Mouse (Mus musculus) hindbrain, embryonic 12.5 days (tissue): ENCODE data around the gene Tox4. TPM values are rescaled to one million over a fixed set of nuclear protein-coding genes. Genes with fewer than 3 reads are reported as not detected.
"Not testable (repeated sequence)": the region's sequence is repeated elsewhere in the genome, so short reads cannot be mapped to it uniquely, and the experiment has no call there.

Source experiments
- ATAC-seq: fragments of 200-750 bp; cut with Nextera tagmentation; 2 replicates; pipeline ENCODE4 v1.8.0; 2017; ENCODE audit warnings: moderate TSS enrichment; ENCODE audit not compliant: low FRiP score
- H3K27ac ChIP-seq: fragments of 300-500 bp; sonication (generic); 2 replicates; pipeline ENCODE4 v1.5.1; 2016; ENCODE audit warnings: mild to moderate bottlenecking
- H3K27me3 ChIP-seq: fragments of 300-500 bp; sonication (generic); 2 replicates; pipeline ENCODE4 v1.6.1; 2016; ENCODE audit warnings: mild to moderate bottlenecking
- H3K36me3 ChIP-seq: fragments of 300-500 bp; sonication (generic); 2 replicates; pipeline ENCODE4 v1.6.1; 2016; ENCODE audit warnings: mild to moderate bottlenecking
- H3K4me1 ChIP-seq: fragments of 300-500 bp; sonication (generic); 2 replicates; pipeline ENCODE4 v1.6.1; 2016
- H3K4me2 ChIP-seq: fragments of 300-500 bp; sonication (generic); replicated peaks from 2 replicates; pipeline ENCODE4 v1.6.1; 2016; ENCODE audit warnings: mild to moderate bottlenecking
- H3K4me3 ChIP-seq: fragments of 300-500 bp; sonication (generic); 2 replicates; pipeline ENCODE4 v1.5.1; 2016; ENCODE audit warnings: mild to moderate bottlenecking
- H3K9ac ChIP-seq: fragments of 300-500 bp; sonication (generic); 2 replicates; pipeline ENCODE4 v1.6.1; 2016; ENCODE audit warnings: mild to moderate bottlenecking, moderate library complexity
- H3K9me3 ChIP-seq: fragments of 300-500 bp; sonication (generic); replicated peaks from 2 replicates; pipeline ENCODE4 v1.6.1; 2016; ENCODE audit warnings: mild to moderate bottlenecking
- WGBS: fragments of 180-500 bp; shearing (Covaris S2); methylation state at CpG from one replicate; pipeline ENCODE4 v1.1.7; 2016; 5-methylcytosine and 5-hydroxymethylcytosine counted together
- polyA plus RNA-seq: library from polyadenylated mRNA; unstranded; fragments of >200 nt; fragmentation: Nextera tagmentation; extraction: Ambion mirVana; gene quantifications from 2 replicates; pipeline ENCODE4 v1.2.1, GENCODE M21; 2016

The Tox4 gene
- polyA plus RNA-seq, 1 experiment from 2014 or later, result 57.3 TPM

DNA sequence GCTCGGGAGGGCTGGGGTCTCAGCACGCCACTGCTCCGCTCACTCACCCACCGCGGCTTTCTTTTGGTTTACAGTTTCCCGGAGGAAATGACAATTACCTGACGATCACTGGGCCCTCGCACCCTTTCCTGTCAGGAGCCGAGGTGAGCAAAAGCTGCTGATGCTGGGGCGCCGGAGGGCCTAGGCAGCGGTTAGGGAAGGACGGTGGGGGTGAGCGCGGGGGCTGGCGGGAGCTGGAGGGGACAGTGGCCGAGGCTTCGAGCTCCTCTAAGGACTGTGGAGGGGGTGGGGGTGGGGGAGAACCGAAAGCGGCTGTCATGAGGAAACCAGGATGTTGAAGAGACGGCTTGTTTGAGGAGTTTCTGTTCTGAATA, 788 bp downstream of the Tox4 start:
- peak overlapping the region; percentile 88 for H3K9ac ChIP-seq
- H3K4me1 ChIP-seq, result peaks cover 8% of the 10 kb centered on the region
- H3K9me3 ChIP-seq, result no peaks in the 10 kb centered on the region
- WGBS, result 0% methylated on average over 21 of the region's 21 CpGs
- peaks cover 10% of the 10 kb centered on the region; the same call in 1 of the 2 replicates for H3K36me3 ChIP-seq
- peak overlapping the region; percentile 60 for H3K4me2 ChIP-seq
- peak; percentile 51 for ATAC-seq
- H3K27me3 ChIP-seq, result no peaks in the 10 kb centered on the region
- peak overlapping the region; percentile 90 for H3K4me3 ChIP-seq
- H3K27ac ChIP-seq, result peak overlapping the region; percentile 85

DNA sequence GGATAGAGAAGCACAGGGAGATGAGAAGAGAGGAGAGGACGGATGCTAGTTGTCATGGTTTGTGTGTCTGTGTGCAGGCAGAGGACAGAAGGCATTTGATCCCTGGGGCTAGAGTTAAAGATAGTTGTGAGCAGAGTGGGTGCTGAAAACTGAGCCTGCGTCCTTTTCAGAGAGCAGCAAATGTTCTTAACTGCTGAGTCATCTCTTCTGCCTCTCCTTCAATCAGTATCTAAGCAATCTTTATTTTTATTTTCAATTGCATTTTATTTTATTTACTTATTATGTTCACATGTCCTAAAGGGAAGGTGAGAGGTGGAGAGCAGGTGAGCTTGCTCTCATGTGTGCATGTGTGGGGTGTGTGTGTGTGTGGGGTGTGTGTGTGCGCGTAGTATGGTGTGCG, 4.7 kb downstream of the Tox4 start:
- Histone ChIP-seq H3K4me2 (no peak overlapping the region), H3K27me3 (no peaks in the 10 kb centered on the region), H3K9ac (no peak overlapping the region), H3K36me3 (peaks cover 32% of the 10 kb centered on the region), H3K27ac (no peak overlapping the region), H3K9me3 (no peaks in the 10 kb centered on the region), H3K4me3 (no peak overlapping the region), H3K4me1 (peaks cover 8% of the 10 kb centered on the region)
- no peak for ATAC-seq
- WGBS, result 93% methylated on average over 5 of the region's 5 CpGs

DNA sequence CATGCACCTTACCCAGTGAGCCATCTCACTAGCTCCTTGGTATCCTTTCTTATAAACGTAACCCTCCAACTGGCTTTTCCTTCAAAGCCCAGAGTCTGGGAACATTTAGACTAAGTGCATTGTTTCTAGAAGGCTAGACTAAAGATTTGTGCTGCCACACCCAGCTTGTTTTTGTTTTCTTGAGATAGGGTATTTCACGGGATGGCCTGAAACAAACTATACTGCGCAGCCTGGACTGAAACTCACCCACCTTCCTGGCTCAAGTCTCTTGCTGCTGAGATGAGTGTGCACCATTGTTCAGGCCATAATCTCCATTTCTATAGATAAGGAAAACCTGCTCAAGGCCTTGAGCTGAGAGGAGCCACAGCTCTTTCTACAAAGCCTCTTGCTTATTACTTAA, 5.2 kb downstream of the Tox4 start:
- H3K9ac ChIP-seq, result no peak overlapping the region
- no peak overlapping the region for H3K4me3 ChIP-seq
- no peak for ATAC-seq
- WGBS, result 93% methylated on average over 3 of the region's 3 CpGs
- H3K27ac ChIP-seq, result no peak overlapping the region
- H3K4me2 ChIP-seq, result no peak overlapping the region
- H3K9me3 ChIP-seq, result no peaks in the 10 kb centered on the region
- H3K27me3 ChIP-seq, result no peaks in the 10 kb centered on the region
- H3K36me3 ChIP-seq, result peaks cover 37% of the 10 kb centered on the region
- H3K4me1 ChIP-seq, result peaks cover 8% of the 10 kb centered on the region

DNA sequence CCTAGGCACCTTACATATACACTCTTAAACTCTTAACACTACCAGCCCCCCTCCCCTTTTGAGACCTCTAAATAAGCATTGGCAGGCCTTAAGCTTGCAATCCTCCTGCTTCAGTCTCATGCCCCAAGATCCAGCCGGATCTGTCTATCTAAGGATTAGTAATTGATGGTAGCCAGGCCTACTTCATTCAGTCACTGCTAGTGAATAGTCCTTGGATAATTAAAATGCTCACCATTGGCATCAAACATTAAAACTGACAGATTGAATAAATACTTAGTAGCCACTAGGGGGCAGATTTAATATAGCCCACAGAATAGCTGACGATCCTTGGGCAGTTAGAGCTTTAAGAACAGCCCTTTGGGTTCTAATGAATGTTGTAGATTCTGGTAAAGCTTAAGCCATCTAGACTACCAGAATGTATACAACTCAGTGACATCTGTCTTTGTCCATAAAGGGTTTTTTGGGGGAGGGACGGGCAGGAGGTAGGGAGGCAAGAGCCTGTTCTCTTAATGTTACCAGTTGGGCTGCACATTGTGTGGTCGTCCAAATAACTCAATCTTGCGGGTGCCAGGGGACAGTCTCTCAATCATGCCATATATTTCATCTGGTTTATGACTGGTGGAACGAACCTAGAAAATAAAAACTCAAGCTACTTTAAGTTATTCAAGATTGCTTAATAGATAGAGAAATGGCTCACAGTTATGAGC, 16.8 kb downstream of the Tox4 start:
- no peak overlapping the region for H3K9ac ChIP-seq
- 71% methylated on average over 6 of the region's 6 CpGs for WGBS
- no peaks in the 10 kb centered on the region for H3K9me3 ChIP-seq
- no peak overlapping the region for H3K4me3 ChIP-seq
- H3K36me3 ChIP-seq, result peaks cover 88% of the 10 kb centered on the region
- H3K27me3 ChIP-seq, result no peaks in the 10 kb centered on the region
- ATAC-seq, result peak; percentile 66
- no peak overlapping the region for H3K27ac ChIP-seq
- no peaks in the 10 kb centered on the region for H3K4me1 ChIP-seq
- no peak overlapping the region for H3K4me2 ChIP-seq

DNA sequence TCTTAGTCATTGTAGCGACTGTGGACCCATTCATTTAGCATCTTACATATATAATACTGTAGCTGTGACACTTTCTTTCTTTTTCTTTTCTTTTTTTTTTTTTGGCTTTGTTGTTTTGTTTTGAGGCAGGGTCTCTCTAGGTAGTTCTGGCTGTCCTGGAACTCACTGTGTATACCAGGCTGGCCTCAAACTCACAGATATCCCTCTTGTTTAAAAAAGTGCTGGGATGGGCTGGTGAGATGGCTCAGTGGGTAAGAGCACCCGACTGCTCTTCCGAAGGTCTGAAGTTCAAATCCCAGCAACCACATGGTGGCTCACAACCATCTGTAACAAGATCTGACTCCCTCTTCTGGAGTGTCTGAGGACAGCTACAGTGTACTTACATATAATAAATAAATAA, 24.6 kb downstream of the Tox4 start:
- H3K27me3 ChIP-seq, H3K9ac ChIP-seq, H3K27ac ChIP-seq, H3K9me3 ChIP-seq, H3K4me1 ChIP-seq, ATAC-seq, H3K4me3 ChIP-seq: not testable (repeated sequence)
- Histone ChIP-seq H3K4me2 (peak overlapping the region; percentile 77; the same call in 1 of the 2 replicates), H3K36me3 (peaks cover 18% of the 10 kb centered on the region)
- 87% methylated on average over 3 of the region's 3 CpGs for WGBS

DNA sequence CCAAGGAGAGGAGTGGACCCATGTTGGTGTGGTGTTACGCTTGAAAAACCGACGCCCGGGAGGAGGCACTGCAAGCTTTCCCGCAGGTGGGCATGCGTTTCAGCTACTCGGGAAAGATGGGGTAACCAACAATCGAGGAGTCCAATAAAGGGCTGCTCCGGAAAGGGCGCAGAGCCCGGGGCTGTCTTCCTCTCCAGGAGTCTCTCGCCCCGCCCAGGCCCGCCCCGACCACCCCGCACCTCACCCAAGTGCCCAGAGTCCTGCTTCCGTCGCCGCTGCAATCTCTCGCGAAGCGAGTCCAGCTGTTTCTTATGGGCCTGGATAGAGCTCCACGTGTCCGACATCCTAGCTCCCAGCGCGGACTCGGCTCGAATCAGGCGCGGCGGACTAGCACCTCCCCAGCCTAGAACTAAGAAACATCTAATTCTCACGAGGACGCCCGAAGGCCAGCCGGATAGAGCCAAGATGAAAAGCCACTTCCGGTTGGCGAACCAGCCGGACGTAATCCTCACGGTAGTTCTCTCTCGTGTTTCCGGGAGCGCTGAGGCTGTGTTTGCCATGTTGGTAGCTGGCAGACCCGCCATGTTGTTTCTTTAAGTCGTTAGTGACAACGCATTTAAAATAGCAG, 25.8 kb downstream of the Tox4 start, which contains the start of gene Mettl3:
Gene Mettl3 (minus strand): TSS at position 485 of the 628 bp plus-strand sequence.
- Histone ChIP-seq H3K9me3 (no peaks in the 10 kb centered on the region), H3K4me1 (peaks cover 5% of the 10 kb centered on the region), H3K4me3 (peak within 1 kb of the TSS; percentile 74), H3K27ac (peak within 1 kb of the TSS; percentile 96), H3K27me3 (no peaks in the 10 kb centered on the region), H3K4me2 (peak within 1 kb of the TSS; percentile 77), H3K9ac (peak within 1 kb of the TSS; percentile 82), H3K36me3 (peaks cover 19% of the 10 kb centered on the region)
- WGBS, result under 1% methylated on average over 45 of the region's 46 CpGs
- peak; percentile 96 for ATAC-seq

DNA sequence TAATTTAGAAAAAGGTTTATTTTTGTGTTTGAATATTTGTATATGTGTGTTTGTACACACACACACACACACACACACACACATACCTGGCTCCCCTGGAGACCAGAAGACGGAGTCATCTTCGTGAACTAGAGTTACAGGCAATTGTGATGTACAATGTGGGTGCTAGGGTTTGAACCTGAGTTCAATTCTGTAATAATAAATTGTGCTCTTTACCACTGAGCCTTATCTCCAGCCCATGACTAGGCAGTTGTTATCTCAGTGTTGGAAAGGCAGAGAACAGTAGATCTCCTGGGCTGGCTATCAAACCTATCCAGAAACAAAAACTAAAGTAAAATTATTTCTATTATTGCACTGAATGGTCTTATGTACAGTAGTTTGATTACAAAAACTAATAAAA, 27.2 kb downstream of the Tox4 start:
- Histone ChIP-seq H3K27ac (no peak overlapping the region), H3K4me2 (no peak overlapping the region), H3K9me3 (no peaks in the 10 kb centered on the region), H3K4me3 (no peak overlapping the region), H3K36me3 (peaks cover 20% of the 10 kb centered on the region), H3K9ac (no peak overlapping the region), H3K27me3 (no peaks in the 10 kb centered on the region), H3K4me1 (peaks cover 7% of the 10 kb centered on the region)
- WGBS, result 98% methylated on average over 2 of the region's 2 CpGs
- no peak for ATAC-seq

DNA sequence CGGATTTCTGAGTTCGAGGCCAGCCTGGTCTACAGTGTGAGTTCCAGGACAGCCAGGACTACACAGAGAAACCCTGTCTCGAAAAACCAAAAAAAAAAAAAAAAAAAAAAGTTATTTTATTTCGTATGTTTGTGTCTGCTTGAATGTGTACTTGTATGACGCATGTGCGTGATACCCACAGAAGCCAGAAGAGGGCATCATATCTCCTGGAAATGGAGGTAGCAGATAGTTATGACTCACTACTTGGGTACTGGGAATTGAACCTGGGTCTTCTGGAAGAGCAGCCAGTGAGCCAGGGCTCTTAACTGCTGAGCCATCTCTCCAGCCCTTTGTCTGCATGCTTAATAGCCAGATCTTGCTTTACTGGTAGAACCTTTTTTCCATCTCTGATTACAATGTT, 31.4 kb downstream of the Tox4 start:
- not testable (repeated sequence) for H3K9me3 ChIP-seq, ATAC-seq, H3K4me3 ChIP-seq, H3K27ac ChIP-seq, H3K9ac ChIP-seq, H3K27me3 ChIP-seq, H3K4me2 ChIP-seq
- Histone ChIP-seq H3K4me1 (peaks cover 43% of the 10 kb centered on the region), H3K36me3 (peaks cover 58% of the 10 kb centered on the region)
- WGBS, result 90% methylated on average over 6 of the region's 6 CpGs

DNA sequence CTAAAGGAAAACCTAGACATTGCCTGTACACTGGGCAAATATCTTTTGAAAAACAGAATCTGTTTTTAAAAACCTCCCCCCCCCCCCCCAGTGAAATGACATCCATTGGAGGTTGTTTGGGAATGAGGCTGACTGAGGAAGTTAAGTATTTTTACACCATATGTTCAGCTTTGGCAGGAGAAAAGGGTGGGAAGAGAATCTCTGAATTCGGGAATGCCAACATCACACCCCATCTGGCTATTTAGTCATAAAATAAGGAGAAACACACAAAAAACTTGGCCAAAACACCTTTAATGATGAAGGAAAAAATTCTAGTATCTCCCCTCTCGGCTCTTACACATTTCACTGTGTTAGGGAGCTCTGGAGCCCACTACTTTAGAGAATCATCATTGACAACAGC, 32.0 kb downstream of the Tox4 start:
- Histone ChIP-seq H3K27ac (no peak overlapping the region), H3K9ac (no peak overlapping the region), H3K4me1 (peaks cover 44% of the 10 kb centered on the region), H3K36me3 (peaks cover 58% of the 10 kb centered on the region), H3K9me3 (no peaks in the 10 kb centered on the region), H3K4me2 (peak overlapping the region; percentile 84; the same call in 1 of the 2 replicates), H3K27me3 (no peaks in the 10 kb centered on the region), H3K4me3 (no peak overlapping the region)
- no peak for ATAC-seq
- WGBS, result 89% methylated on average over 2 of the region's 2 CpGs

DNA sequence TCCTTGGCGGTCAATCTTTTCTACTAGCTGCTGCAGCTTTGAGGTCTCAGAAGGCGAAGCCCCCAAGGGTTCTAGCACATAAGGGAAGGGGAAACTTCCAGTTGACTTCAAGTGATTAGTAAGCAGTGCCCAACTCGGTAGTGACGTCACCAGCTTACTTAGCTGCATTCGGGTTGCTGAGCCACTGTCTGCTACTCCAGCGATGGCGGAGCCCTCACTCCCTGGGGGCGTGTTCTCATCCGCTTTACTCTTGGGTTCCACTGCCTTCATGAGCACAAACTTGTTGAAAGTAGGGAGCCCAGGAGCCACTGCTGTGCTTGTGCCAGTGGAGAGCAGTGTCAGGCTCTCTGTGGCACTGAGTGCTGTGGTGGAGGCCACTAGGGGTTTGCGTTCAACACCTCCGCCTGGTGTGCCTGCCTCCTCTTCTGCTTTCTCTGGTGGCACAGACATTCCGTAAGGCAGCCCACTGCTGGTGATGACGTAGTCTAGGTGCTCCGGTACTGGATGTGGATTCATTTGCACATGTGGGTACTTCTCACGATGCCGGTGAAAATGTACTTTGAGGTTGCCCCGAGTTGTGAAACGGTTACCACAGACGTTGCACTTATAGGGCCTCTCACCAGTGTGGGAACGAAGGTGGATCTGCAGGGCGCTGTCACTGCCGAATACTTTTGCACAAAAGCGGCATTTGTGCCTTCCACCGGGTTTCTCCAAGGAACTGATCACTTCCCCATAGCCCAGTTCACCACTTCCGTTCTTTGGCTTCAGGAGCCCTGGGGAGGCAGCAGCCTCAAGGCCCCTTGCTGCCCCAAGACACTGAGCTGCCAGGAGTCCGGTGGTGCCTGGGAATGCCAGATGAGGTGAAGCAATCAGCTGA, 35.2 kb downstream of the Tox4 start:
- H3K36me3 ChIP-seq, result peaks cover 53% of the 10 kb centered on the region
- no peak for ATAC-seq
- H3K9ac ChIP-seq, result peak overlapping the region; percentile 95
- no peaks in the 10 kb centered on the region for H3K9me3 ChIP-seq
- H3K4me3 ChIP-seq, result peak overlapping the region; percentile 80
- peak overlapping the region; percentile 97 for H3K27ac ChIP-seq
- H3K4me2 ChIP-seq, result peak overlapping the region; percentile 84
- WGBS, result 86% methylated on average over 26 of the region's 26 CpGs
- H3K4me1 ChIP-seq, result peaks cover 51% of the 10 kb centered on the region
- H3K27me3 ChIP-seq, result no peaks in the 10 kb centered on the region

DNA sequence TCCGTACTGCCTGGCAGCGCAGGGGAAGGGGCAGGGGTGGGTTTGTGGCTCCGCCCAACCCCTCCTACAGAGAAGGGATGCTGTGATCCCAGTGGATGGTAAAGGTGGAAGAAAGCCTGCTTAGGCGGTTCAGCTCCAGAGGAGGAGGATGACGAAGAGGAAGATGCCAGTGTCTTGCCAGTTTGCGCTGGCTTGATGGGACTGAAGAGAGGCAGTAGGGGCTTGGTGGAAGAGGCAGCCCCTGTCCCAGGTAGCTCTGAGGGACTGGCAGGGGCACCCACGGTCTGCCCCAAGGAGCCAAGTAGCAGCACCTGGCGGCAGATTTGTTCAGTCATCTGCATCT, 35.8 kb downstream of the Tox4 start:
- peak overlapping the region; percentile 84 for H3K4me2 ChIP-seq
- peaks cover 47% of the 10 kb centered on the region for H3K36me3 ChIP-seq
- peak overlapping the region; percentile 97 for H3K27ac ChIP-seq
- 36% methylated on average over 7 of the region's 8 CpGs for WGBS
- no peaks in the 10 kb centered on the region for H3K27me3 ChIP-seq
- no peaks in the 10 kb centered on the region for H3K9me3 ChIP-seq
- H3K4me3 ChIP-seq, result peak overlapping the region; percentile 80
- H3K9ac ChIP-seq, result peak overlapping the region; percentile 95
- no peak for ATAC-seq
- H3K4me1 ChIP-seq, result peaks cover 51% of the 10 kb centered on the region

DNA sequence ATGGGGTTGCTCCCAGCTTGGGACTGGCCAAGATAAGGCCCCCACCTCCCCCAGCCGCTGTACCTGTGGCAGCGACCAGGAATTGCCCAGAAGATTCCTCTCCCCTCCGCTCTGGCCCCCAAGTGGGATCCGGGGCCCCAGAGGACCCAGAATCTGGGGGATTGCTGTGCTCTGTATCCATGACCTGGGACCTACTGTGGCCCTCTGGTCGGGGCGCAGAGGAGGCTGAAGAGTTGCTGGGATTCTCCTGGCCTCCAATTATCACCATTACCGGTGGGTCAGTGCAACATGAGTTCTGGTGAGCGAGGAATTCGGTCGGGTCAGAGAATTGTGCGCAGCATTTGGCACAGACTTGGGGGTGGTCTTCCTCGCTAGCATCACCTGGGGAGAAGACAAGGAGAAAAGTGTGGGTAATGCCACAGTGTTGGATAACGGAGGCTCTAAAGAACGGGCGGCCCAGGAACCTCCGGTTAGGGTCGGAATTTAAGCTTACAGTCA, 36.4 kb downstream of the Tox4 start:
- Histone ChIP-seq H3K4me2 (peak overlapping the region; percentile 84), H3K27ac (peak overlapping the region; percentile 97), H3K9me3 (no peaks in the 10 kb centered on the region), H3K27me3 (no peaks in the 10 kb centered on the region), H3K36me3 (peaks cover 47% of the 10 kb centered on the region), H3K4me3 (peak overlapping the region; percentile 80), H3K4me1 (peaks cover 51% of the 10 kb centered on the region), H3K9ac (peak overlapping the region; percentile 95)
- 8% methylated on average over 17 of the region's 17 CpGs for WGBS
- peak; percentile 9; the same call in 1 of the 2 replicates for ATAC-seq
